Mouse (Mus musculus) liver, embryonic 16.5 days (tissue): ENCODE results near the gene Camta2. TPM values are rescaled to one million over a fixed set of nuclear protein-coding genes. Genes with fewer than 3 reads are reported as not detected.

Experiments
- ATAC-seq: fragments of 200-750 bp; cut with Nextera tagmentation; 2 replicates; pipeline ENCODE4 v1.8.0; 2017; ENCODE audit warnings: low read depth, mild to moderate bottlenecking, moderate number of reproducible peaks, moderate library complexity
- H3K27ac ChIP-seq: fragments of 300-500 bp; sonication (generic); 2 replicates; pipeline ENCODE4 v1.5.1; 2014; ENCODE audit warnings: mild to moderate bottlenecking, low read length
- H3K27me3 ChIP-seq: fragments of 300-500 bp; sonication (generic); 2 replicates; pipeline ENCODE4 v1.6.1; 2014; ENCODE audit warnings: low read depth, low read length, mixed read lengths; ENCODE audit not compliant: control insufficient read depth, insufficient read depth
- H3K36me3 ChIP-seq: fragments of 300-500 bp; sonication (generic); 2 replicates; pipeline ENCODE4 v1.6.1; 2014; ENCODE audit warnings: mild to moderate bottlenecking; ENCODE audit not compliant: control insufficient read depth, insufficient read depth
- H3K4me1 ChIP-seq: fragments of 300-500 bp; sonication (generic); 2 replicates; pipeline ENCODE4 v1.6.1; 2014; ENCODE audit warnings: low read depth, low read length, mixed read lengths; ENCODE audit not compliant: control insufficient read depth
- H3K4me2 ChIP-seq: fragments of 300-500 bp; sonication (generic); 2 replicates; pipeline ENCODE4 v1.6.1; 2014; ENCODE audit warnings: low read depth, low read length, mixed read lengths
- H3K4me3 ChIP-seq: fragments of 300-500 bp; sonication (generic); 2 replicates; pipeline ENCODE4 v1.5.1; 2014; ENCODE audit warnings: low read depth, mild to moderate bottlenecking, low read length
- H3K9ac ChIP-seq: fragments of 300-500 bp; sonication (generic); 2 replicates; pipeline ENCODE4 v1.6.1; 2014; ENCODE audit warnings: low read depth, low read length
- H3K9me3 ChIP-seq: fragments of 300-500 bp; sonication (generic); replicated peaks from 2 replicates; pipeline ENCODE4 v1.6.1; 2016; ENCODE audit warnings: low read length; ENCODE audit not compliant: control insufficient read depth
- WGBS: fragments of 180-500 bp; shearing (Covaris S2); extraction: QIAGEN DNeasy Blood & Tissue Kit; methylation state at CpG from one replicate; pipeline ENCODE4 v1.1.7; 2014; ENCODE audit not compliant: insufficient replicate concordance; 5-methylcytosine and 5-hydroxymethylcytosine counted together
- polyA plus RNA-seq: library from polyadenylated mRNA; unstranded; fragments of >200 nt; fragmentation: Nextera tagmentation; extraction: Ambion mirVana; gene quantifications from 2 replicates; pipeline ENCODE4 v1.2.1, GENCODE M21; 2015

Gene Camta2
- polyA plus RNA-seq, 1 experiment from 2014 or later: 4.3 TPM

DNA sequence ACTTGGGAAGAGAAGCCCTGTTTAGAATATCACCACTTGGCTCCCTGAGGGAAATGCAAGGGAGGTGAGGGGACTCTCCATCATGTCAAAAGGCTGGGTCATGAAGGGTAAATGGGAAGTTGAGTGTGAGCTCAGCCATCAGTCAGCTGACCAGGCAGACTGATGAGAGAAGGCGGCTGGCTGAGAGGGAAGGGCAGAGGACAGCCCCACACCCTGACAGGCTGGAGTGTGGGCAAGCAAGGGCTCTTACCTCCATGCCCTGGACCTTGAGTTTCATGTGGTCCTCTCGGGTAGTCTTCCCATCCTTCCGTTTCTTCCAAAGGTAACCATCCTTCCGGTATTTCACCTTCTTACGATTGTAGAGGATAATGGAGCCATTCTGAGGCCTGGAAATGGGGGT, 4.3 kb downstream of the Camta2 start:
- peaks cover 18% of the 10 kb centered on the region for H3K4me1 ChIP-seq
- H3K27me3 ChIP-seq: no peaks in the 10 kb centered on the region
- H3K4me3 ChIP-seq: no peak overlapping the region
- no peak overlapping the region for H3K9ac ChIP-seq
- H3K36me3 ChIP-seq: no peaks in the 10 kb centered on the region
- H3K4me2 ChIP-seq: no peak overlapping the region
- no peaks in the 10 kb centered on the region for H3K9me3 ChIP-seq
- H3K27ac ChIP-seq: no peak overlapping the region
- no peak for ATAC-seq
- WGBS: 65% methylated on average over 5 of the region's 5 CpGs

DNA sequence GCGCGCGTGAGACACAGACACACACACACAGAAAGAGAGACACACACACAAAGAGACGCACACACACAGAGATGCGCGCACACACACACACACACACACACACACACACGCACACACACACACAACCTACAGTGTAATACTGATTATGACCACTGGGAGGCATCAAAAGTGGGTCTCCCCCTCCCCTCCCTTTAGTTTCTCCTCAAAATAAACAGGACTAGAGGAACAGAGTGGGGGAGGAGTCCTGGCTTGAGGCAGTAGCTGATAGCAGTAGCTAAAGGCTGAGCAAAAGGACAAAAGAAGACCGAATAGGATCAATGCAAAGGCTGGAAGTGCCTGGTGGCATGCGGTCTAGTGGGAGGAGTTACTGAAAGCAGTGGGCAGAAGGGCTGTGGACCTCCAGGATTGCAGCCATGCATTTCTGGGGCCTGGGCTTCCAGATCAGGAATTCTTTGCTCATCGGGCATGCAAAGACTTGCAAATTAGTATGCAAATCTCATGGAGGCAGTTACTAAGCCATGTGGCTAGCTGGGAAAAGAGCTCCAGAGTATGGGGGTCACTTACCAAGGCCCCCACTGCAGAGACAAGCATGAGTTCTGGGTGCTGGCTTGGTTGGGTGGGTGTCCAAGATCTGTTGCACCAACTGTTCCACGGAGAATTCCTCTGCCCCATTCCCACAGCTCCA, 5.9 kb downstream of the Camta2 start:
- peak; percentile 32; the same call in 1 of the 2 replicates for ATAC-seq
- no peak overlapping the region for H3K9ac ChIP-seq
- H3K36me3 ChIP-seq: no peaks in the 10 kb centered on the region
- H3K27me3 ChIP-seq: no peaks in the 10 kb centered on the region
- H3K9me3 ChIP-seq: no peaks in the 10 kb centered on the region
- H3K4me1 ChIP-seq: peaks cover 10% of the 10 kb centered on the region
- H3K4me3 ChIP-seq: no peak overlapping the region
- no peak overlapping the region for H3K4me2 ChIP-seq
- H3K27ac ChIP-seq: no peak overlapping the region
- 57% methylated on average over 11 of the region's 11 CpGs for WGBS

GRCm38 (mm10) chr11:70681170-70681569, 6.7 kb downstream of the Camta2 start:
- Histone ChIP-seq H3K9ac (no peak overlapping the region), H3K4me3 (no peak overlapping the region), H3K9me3 (no peaks in the 10 kb centered on the region), H3K4me2 (no peak overlapping the region), H3K4me1 (peaks cover 7% of the 10 kb centered on the region), H3K27ac (no peak overlapping the region), H3K36me3 (no peaks in the 10 kb centered on the region), H3K27me3 (no peaks in the 10 kb centered on the region)
- WGBS: 72% methylated on average over 12 of the region's 12 CpGs
- ATAC-seq: no peak

DNA sequence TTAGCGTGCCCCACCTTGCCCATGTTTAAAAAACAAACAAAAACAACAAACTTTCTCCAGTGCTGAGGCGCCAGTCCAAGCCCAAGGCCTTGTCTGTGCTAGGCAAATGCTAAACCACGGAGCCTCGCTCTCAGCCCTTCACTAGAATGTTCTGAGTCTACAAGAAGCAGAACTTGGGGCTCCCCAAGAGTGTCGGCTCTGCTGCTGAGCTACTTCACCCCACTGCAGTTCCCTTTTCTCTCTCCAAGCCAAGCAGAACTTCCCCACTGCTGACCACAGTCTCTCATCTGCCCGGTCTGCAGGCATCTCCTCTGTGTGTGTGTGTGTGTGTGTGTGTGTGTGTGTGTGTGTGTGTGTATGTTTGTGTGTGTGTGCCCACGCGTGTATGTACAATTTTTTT, 8.0 kb downstream of the Camta2 start:
- 40% methylated on average over 8 of the region's 8 CpGs for WGBS
- Histone ChIP-seq H3K9me3 (no peaks in the 10 kb centered on the region), H3K36me3 (no peaks in the 10 kb centered on the region), H3K4me1 (peaks cover 7% of the 10 kb centered on the region), H3K27me3 (no peaks in the 10 kb centered on the region), H3K4me3 (no peak overlapping the region), H3K4me2 (no peak overlapping the region), H3K27ac (peak overlapping the region; percentile 43; the same call in 1 of the 2 replicates), H3K9ac (no peak overlapping the region)
- no peak for ATAC-seq

DNA sequence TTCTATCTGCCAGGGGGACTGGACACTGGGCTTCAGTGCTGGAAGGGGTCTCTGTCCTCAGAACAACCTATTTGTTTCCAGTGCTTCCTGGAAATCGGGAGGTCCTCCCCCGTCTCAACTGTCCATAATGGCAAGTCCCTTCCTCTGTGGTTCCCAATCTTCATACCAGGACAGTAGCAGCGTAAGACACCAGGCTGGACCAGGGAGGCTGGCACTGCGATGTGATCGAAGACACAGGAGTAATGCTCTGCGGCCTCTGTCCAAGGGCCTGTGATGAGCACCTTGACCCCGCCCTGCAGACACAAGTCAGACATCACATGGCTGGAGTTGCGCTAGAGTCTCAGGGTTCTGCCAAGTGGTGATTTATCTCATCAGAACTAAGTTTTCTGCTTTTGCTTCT, 8.5 kb downstream of the Camta2 start:
- Histone ChIP-seq H3K4me1 (peaks cover 7% of the 10 kb centered on the region), H3K27ac (peak overlapping the region; percentile 0; the same call in 1 of the 2 replicates), H3K9me3 (no peaks in the 10 kb centered on the region), H3K4me3 (no peak overlapping the region), H3K4me2 (no peak overlapping the region), H3K36me3 (no peaks in the 10 kb centered on the region), H3K9ac (no peak overlapping the region), H3K27me3 (no peaks in the 10 kb centered on the region)
- WGBS: 80% methylated on average over 8 of the region's 8 CpGs
- no peak for ATAC-seq

DNA sequence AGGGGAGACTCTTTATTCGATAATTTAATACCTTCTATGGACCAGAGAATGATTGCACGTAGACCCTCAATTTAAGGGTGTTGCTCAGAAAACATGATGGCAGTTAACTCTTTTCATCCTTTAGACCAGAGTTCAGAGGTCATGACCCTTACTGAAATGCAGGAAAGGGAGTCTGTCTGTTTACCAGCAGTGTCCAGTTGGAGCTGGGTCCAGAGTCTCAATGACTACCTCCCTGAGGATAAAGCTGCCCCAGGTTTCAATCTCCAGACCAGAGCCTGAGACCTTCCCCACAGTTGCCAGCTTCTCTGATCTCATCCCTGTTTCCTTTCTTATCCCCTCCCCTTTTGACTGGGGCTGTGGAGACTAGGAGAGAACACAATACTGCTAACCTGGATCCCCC, 9.3 kb downstream of the Camta2 start:
- no peaks in the 10 kb centered on the region for H3K9me3 ChIP-seq
- H3K27me3 ChIP-seq: no peaks in the 10 kb centered on the region
- H3K4me1 ChIP-seq: peaks cover 7% of the 10 kb centered on the region
- H3K36me3 ChIP-seq: no peaks in the 10 kb centered on the region
- no peak overlapping the region for H3K9ac ChIP-seq
- no peak overlapping the region for H3K4me2 ChIP-seq
- ATAC-seq: peak; percentile 66
- H3K4me3 ChIP-seq: no peak overlapping the region
- 66% methylated on average over 2 of the region's 2 CpGs for WGBS
- H3K27ac ChIP-seq: peak overlapping the region; percentile 35

GRCm38 (mm10) chr11:70678092-70678491, 9.8 kb downstream of the Camta2 start:
- Histone ChIP-seq H3K4me1 (peaks cover 7% of the 10 kb centered on the region), H3K4me3 (no peak overlapping the region), H3K27ac (peak overlapping the region; percentile 35), H3K9ac (no peak overlapping the region), H3K36me3 (no peaks in the 10 kb centered on the region), H3K9me3 (no peaks in the 10 kb centered on the region), H3K4me2 (no peak overlapping the region), H3K27me3 (no peaks in the 10 kb centered on the region)
- WGBS: 58% methylated on average over 9 of the region's 9 CpGs
- ATAC-seq: peak; percentile 70

- 50% methylated on average over 11 of the region's 11 CpGs for WGBS
- no peak overlapping the region for H3K4me3 ChIP-seq
- ATAC-seq: no peak
- H3K27ac ChIP-seq: no peak overlapping the region
- H3K4me2 ChIP-seq: no peak overlapping the region
- no peaks in the 10 kb centered on the region for H3K27me3 ChIP-seq
- H3K36me3 ChIP-seq: no peaks in the 10 kb centered on the region
- peaks cover 17% of the 10 kb centered on the region for H3K4me1 ChIP-seq
- H3K9me3 ChIP-seq: no peaks in the 10 kb centered on the region
- H3K9ac ChIP-seq: no peak overlapping the region
Observed at GRCm38 (mm10) chr11:70674501-70674900, 13.4 kb downstream of the Camta2 start.

DNA sequence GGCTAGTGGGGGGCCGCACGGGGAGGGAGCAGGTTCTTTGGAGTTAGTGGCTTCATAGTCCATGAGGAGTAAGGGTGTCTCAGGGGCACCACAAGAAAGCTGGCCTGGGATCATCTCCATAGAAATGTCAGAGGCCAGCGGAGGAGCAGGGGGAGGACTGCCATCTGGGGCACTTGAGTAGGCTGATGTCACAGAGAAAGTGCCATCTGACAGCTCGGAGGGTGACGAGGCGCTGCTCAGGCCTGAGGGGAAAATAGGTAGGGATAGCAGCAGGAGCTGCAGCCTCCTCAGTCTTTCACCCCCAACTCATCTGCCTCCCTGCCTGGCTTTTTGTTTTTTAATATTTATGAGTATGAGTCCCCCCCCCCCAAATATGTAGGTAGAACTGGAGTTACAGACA, 13.9 kb downstream of the Camta2 start:
- no peaks in the 10 kb centered on the region for H3K9me3 ChIP-seq
- peaks cover 14% of the 10 kb centered on the region for H3K4me1 ChIP-seq
- no peaks in the 10 kb centered on the region for H3K27me3 ChIP-seq
- no peak overlapping the region for H3K27ac ChIP-seq
- ATAC-seq: no peak
- H3K36me3 ChIP-seq: no peaks in the 10 kb centered on the region
- H3K4me3 ChIP-seq: no peak overlapping the region
- no peak overlapping the region for H3K9ac ChIP-seq
- WGBS: 82% methylated on average over 6 of the region's 6 CpGs
- H3K4me2 ChIP-seq: no peak overlapping the region
